Mouse (Mus musculus) embryonic facial prominence, embryonic 10.5 days (tissue): ENCODE data around the gene Slc6a6. TPM values are rescaled to one million over a fixed set of nuclear protein-coding genes. Genes with fewer than 3 reads are reported as not detected.

ENCODE experiments used
- DNase-seq: peaks from one replicate; pipeline ENCODE4 v3.0.0-alpha.2; 2017; ENCODE audit warnings: low spot score
- H3K27ac ChIP-seq: fragments of 300-500 bp; sonication (generic); replicated peaks from 2 replicates; pipeline ENCODE4 v1.5.1; 2016; ENCODE audit warnings: mild to moderate bottlenecking
- H3K27me3 ChIP-seq: fragments of 300-500 bp; sonication (generic); replicated peaks from 2 replicates; pipeline ENCODE4 v1.6.1; 2016; ENCODE audit warnings: low read depth, mild to moderate bottlenecking; ENCODE audit not compliant: poor library complexity, severe bottlenecking
- H3K36me3 ChIP-seq: fragments of 300-500 bp; sonication (generic); replicated peaks from 2 replicates; pipeline ENCODE4 v1.6.1; 2016; ENCODE audit warnings: mild to moderate bottlenecking, moderate library complexity
- H3K4me1 ChIP-seq: fragments of 300-500 bp; sonication (generic); 2 replicates; pipeline ENCODE4 v1.6.1; 2016
- H3K4me3 ChIP-seq: fragments of 300-500 bp; sonication (generic); 2 replicates; pipeline ENCODE4 v1.5.1; 2016; ENCODE audit warnings: mild to moderate bottlenecking, moderate library complexity
- H3K9me3 ChIP-seq: fragments of 300-500 bp; sonication (generic); 2 replicates; pipeline ENCODE4 v1.6.1; 2016; ENCODE audit warnings: mild to moderate bottlenecking
- WGBS: fragments of 180-500 bp; shearing (Covaris S2); methylation state at CpG from one replicate; pipeline ENCODE4 v1.1.7; 2016; 5-methylcytosine and 5-hydroxymethylcytosine counted together
- polyA plus RNA-seq: library from polyadenylated mRNA; unstranded; fragments of >200 nt; fragmentation: Nextera tagmentation; extraction: Ambion mirVana; gene quantifications from 2 replicates; pipeline ENCODE4 v1.2.1, GENCODE M21; 2016

Gene Slc6a6
- polyA plus RNA-seq, 1 experiment from 2014 or later, result 55.5 TPM

DNA sequence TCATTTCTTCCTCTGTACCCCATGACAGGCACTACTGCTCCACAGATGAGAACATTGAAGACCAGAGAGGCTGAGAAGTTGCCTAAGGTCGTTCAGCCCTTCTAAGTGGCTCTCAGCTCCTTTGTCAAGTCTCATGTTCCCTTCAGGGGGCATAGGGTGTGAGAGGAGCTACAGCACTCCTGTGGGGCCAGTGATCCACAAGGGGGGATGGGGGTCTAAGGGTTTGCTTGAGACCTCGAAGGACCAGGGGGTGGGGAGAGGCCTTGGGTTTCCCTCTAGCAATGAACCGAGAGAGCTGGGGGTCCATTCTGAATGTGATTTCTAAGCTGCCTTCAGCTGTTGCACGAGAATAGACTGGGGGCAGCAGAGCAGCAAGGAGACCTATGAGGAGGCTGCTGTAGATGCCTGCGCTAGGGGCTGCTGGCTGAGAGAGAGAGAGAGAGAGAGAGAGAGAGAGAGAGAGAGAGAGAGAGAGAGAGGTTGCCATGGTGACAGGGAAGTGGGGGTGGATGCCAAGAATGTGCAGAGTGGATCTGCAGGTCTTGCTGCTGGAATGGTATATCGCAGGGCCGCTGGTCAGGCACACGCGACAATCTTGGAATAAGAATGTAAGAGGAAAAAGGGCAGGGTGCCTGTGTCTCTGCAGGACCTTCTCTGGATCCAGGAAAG, 36.1 kb downstream of the Slc6a6 start:
- Histone ChIP-seq H3K4me3 (peak overlapping the region; percentile 34; the same call in 1 of the 2 replicates), H3K9me3 (no peaks in the 10 kb centered on the region), H3K4me1 (peaks cover 40% of the 10 kb centered on the region), H3K36me3 (peaks cover 44% of the 10 kb centered on the region), H3K27ac (peak overlapping the region; percentile 85), H3K27me3 (no peaks in the 10 kb centered on the region)
- WGBS, result 25% methylated on average over 9 of the region's 9 CpGs
- peak; percentile 70 for DNase-seq

- no peak for DNase-seq
- Histone ChIP-seq H3K27me3 (no peaks in the 10 kb centered on the region), H3K4me1 (peaks cover 40% of the 10 kb centered on the region), H3K9me3 (no peaks in the 10 kb centered on the region), H3K4me3 (peak overlapping the region; percentile 34; the same call in 1 of the 2 replicates), H3K27ac (peak overlapping the region; percentile 85), H3K36me3 (peaks cover 45% of the 10 kb centered on the region)
- WGBS, result 66% methylated on average over 4 of the region's 4 CpGs
These were observed 36.8 kb downstream of the Slc6a6 start for GRCm38 (mm10) chr6:91720588-91721214.

DNA sequence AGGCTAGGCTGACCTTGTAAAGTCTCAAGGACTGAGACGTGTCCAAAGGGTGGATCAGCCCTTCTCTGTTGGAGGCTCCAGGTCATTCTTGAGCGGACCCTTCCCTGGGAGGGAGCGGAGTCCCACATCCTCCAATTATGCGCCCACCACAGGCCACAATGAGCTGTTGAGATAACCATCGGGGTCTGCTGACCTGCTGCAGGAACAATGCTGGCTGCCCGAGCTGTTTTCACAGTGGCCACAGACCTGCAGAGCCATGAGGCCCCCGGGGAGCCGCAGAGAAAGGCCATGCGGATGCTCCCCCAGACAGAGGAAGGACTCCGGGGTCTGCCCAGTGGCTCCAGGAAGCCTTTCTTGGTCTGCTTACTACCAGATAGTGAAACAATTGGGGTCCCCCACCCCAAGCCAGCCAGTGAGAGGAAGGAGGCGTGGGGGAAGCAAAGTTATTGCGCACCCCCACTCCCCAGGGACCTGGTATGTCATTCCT, 37.4 kb downstream of the Slc6a6 start:
- 41% methylated on average over 12 of the region's 12 CpGs for WGBS
- Histone ChIP-seq H3K9me3 (no peaks in the 10 kb centered on the region), H3K27ac (peak overlapping the region; percentile 85), H3K4me1 (peaks cover 40% of the 10 kb centered on the region), H3K4me3 (peak overlapping the region; percentile 11; the same call in 1 of the 2 replicates), H3K27me3 (no peaks in the 10 kb centered on the region), H3K36me3 (peaks cover 51% of the 10 kb centered on the region)
- DNase-seq, result peak; percentile 45

DNA sequence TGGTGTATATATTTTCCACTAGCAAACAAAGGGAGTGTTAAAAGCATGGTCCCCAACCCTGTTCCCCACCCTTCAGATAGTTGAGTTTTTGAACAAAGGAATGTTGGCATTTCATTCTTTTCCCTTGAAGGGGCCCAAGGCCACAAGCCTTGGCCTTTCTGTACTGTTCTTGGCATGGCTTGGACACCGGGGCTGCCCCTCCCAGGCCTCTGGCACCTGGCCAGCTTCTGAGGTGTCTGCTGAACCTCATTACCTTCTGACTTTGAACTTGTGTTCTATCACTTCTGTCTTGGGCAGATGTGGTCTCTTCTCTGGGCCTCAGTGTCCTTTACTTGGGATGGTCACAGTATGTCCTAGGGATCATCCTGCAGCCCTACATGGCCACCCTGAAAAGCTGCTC, 43.5 kb downstream of the Slc6a6 start:
- Histone ChIP-seq H3K27me3 (no peaks in the 10 kb centered on the region), H3K9me3 (no peaks in the 10 kb centered on the region), H3K27ac (no peak overlapping the region), H3K4me1 (peaks cover 31% of the 10 kb centered on the region), H3K4me3 (no peak overlapping the region), H3K36me3 (peaks cover 97% of the 10 kb centered on the region)
- WGBS, result 92% methylated on average over 1 of the region's 1 CpGs
- no peak for DNase-seq

DNA sequence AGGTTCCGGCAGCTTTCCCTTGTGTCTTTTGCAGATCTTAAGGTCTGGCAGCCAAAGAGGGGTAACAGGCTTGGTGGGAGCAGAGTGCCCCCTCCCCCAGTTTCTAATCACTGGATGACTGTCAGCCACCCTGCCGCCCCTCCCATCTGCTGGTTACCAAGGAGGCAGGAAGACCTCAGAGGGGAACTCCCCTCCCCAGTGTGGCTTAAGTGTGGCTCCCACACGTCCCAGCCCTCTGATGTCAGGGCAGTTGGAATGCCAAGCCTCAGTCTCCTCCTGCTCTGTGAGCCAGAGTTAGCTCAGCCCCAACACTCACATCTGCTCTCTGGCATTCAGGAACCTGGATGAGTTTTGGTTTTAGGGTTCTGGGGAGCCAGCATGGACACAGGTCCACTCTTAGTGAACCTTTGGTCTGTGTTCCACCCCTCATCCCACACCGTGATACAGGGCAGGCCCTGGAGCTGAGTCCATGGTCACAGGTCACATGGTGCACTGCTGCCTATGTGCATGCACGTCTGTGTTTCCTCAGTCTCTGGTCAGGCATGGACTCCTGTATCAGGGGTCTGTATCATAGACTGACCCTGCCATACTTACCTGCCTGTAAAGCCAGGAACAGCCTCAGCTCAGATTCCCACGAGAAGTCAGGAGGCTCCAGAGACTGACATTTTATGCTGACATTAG, 45.2 kb downstream of the Slc6a6 start:
- Histone ChIP-seq H3K27me3 (no peaks in the 10 kb centered on the region), H3K27ac (peak overlapping the region; percentile 80), H3K36me3 (peaks cover 97% of the 10 kb centered on the region), H3K4me1 (peaks cover 36% of the 10 kb centered on the region), H3K9me3 (no peaks in the 10 kb centered on the region), H3K4me3 (0 out of 2 replicates have a peak overlapping the region, but pooled peaks have one; percentile 13)
- DNase-seq, result no peak
- WGBS, result 55% methylated on average over 6 of the region's 6 CpGs

DNA sequence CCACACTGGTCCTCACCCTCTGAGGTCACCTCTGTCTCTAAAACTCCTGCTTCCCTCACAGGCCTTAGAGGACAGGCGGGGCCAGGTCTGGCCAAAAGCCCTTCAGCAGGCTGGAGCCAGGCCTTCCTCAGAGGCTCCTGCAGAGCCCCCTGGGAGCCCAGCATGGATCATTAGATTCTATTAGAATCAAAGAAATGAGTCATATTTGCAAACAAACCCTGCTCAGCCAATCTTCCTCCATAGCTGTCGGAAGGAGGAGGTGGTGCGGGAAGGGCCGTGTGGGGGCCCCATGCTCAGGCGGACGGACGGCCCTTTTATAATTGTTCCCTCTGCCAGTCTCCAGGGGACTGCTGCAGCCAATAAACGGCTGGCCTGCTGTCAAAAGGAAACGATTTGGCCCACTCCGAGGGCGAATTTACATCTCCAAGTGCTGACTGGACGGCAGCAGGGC, 45.8 kb downstream of the Slc6a6 start:
- peak; percentile 69 for DNase-seq
- no peaks in the 10 kb centered on the region for H3K9me3 ChIP-seq
- H3K4me3 ChIP-seq, result 0 out of 2 replicates have a peak overlapping the region, but pooled peaks have one; percentile 13
- 19% methylated on average over 12 of the region's 12 CpGs for WGBS
- H3K4me1 ChIP-seq, result peaks cover 36% of the 10 kb centered on the region
- H3K27me3 ChIP-seq, result no peaks in the 10 kb centered on the region
- H3K27ac ChIP-seq, result peak overlapping the region; percentile 80
- H3K36me3 ChIP-seq, result peaks cover 95% of the 10 kb centered on the region

GRCm38 (mm10) chr6:91732138-91732537, 48.3 kb downstream of the Slc6a6 start:
- Histone ChIP-seq H3K36me3 (peaks cover 95% of the 10 kb centered on the region), H3K4me1 (peaks cover 50% of the 10 kb centered on the region)

GRCm38 (mm10) chr6:91736471-91736870, 52.6 kb downstream of the Slc6a6 start:
- no peak for DNase-seq
- Histone ChIP-seq H3K27me3 (no peaks in the 10 kb centered on the region), H3K9me3 (no peaks in the 10 kb centered on the region), H3K27ac (peak overlapping the region; percentile 40; the same call in 1 of the 2 replicates), H3K4me3 (no peak overlapping the region), H3K4me1 (peaks cover 24% of the 10 kb centered on the region), H3K36me3 (peaks cover 98% of the 10 kb centered on the region)
- 54% methylated on average over 5 of the region's 5 CpGs for WGBS

More at GRCm38 (mm10) chr6:91732138-91732537, 48.3 kb downstream of the Slc6a6 start:
- no peak overlapping the region for H3K27ac ChIP-seq
- no peaks in the 10 kb centered on the region for H3K27me3 ChIP-seq
- H3K4me3 ChIP-seq, result no peak overlapping the region
- no peaks in the 10 kb centered on the region for H3K9me3 ChIP-seq
- no peak for DNase-seq
- 91% methylated on average over 11 of the region's 11 CpGs for WGBS

DNA sequence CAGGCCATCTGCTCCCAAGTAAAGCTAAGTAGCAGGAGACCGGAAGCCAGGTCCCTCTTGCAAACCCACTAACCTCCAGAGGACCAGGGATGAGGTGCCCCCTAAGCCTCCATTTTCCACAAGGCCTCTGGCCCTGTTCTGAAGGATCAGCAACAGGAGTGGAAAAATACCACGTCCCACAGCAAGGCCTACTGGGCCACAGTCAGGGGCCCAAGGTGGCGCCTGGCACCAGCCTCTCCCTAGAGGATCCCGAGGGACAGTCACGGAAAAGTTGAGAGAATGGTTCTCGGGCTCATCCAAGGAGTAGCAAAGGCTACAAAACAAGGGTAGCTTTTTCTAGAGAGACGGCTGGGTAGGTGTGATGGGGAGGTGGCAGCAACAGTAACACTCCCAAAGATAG, 53.6 kb downstream of the Slc6a6 start:
- WGBS, result 87% methylated on average over 7 of the region's 7 CpGs
- H3K4me3 ChIP-seq, result no peak overlapping the region
- peaks cover 24% of the 10 kb centered on the region for H3K4me1 ChIP-seq
- H3K36me3 ChIP-seq, result peaks cover 98% of the 10 kb centered on the region
- peak overlapping the region; percentile 51; the same call in 1 of the 2 replicates for H3K27ac ChIP-seq
- no peak for DNase-seq
- no peaks in the 10 kb centered on the region for H3K27me3 ChIP-seq
- no peaks in the 10 kb centered on the region for H3K9me3 ChIP-seq

DNA sequence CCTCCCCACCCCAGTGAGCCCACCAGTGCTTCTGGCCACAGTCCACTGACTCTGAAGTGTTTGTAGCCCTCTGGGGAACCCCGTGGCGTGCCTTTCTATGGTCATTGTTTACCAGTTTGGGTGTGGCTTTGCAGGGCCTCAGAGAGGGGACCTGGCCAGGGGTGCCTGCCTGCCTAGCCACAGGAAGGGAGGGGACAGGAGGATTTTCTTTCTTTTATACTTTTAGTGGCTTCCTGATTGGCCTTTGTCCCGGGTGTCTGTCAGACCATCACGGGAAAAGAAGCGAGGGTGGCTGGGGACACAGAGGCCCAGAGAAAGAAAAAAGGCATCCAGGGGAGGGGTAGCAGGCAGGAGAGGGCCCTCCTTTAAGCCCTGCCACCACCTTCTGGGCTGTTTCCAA, 54.2 kb downstream of the Slc6a6 start:
- H3K4me3 ChIP-seq, result no peak overlapping the region
- H3K9me3 ChIP-seq, result no peaks in the 10 kb centered on the region
- no peaks in the 10 kb centered on the region for H3K27me3 ChIP-seq
- WGBS, result 48% methylated on average over 5 of the region's 5 CpGs
- H3K4me1 ChIP-seq, result peaks cover 24% of the 10 kb centered on the region
- H3K27ac ChIP-seq, result peak overlapping the region; percentile 51
- no peak for DNase-seq
- H3K36me3 ChIP-seq, result peaks cover 98% of the 10 kb centered on the region

- H3K9me3 ChIP-seq, result no peaks in the 10 kb centered on the region
- H3K27me3 ChIP-seq, result no peaks in the 10 kb centered on the region
- no peak overlapping the region for H3K27ac ChIP-seq
- no peak overlapping the region for H3K4me3 ChIP-seq
- peak; percentile 78 for DNase-seq
- peaks cover 97% of the 10 kb centered on the region for H3K36me3 ChIP-seq
- 72% methylated on average over 11 of the region's 11 CpGs for WGBS
- H3K4me1 ChIP-seq, result peaks cover 18% of the 10 kb centered on the region
These were observed 57.2 kb downstream of the Slc6a6 start for GRCm38 (mm10) chr6:91741046-91741445.

- no peaks in the 10 kb centered on the region for H3K27me3 ChIP-seq
- no peak for DNase-seq
- H3K4me1 ChIP-seq, result peaks cover 17% of the 10 kb centered on the region
- 71% methylated on average over 3 of the region's 3 CpGs for WGBS
- no peak overlapping the region for H3K27ac ChIP-seq
- peaks cover 97% of the 10 kb centered on the region for H3K36me3 ChIP-seq
- no peak overlapping the region for H3K4me3 ChIP-seq
- H3K9me3 ChIP-seq, result no peaks in the 10 kb centered on the region
These were observed 58.6 kb downstream of the Slc6a6 start for GRCm38 (mm10) chr6:91742466-91742865.
